Mouse (Mus musculus): Measurements from ENCODE around the gene Krt32.

Krt32 gene

GRCm38 (mm10) chr11:100087861-100088260, at the start of gene Krt32:
Krt32 (minus strand) TSS chr11:100088226.
- no peak for DNase-seq

DNA sequence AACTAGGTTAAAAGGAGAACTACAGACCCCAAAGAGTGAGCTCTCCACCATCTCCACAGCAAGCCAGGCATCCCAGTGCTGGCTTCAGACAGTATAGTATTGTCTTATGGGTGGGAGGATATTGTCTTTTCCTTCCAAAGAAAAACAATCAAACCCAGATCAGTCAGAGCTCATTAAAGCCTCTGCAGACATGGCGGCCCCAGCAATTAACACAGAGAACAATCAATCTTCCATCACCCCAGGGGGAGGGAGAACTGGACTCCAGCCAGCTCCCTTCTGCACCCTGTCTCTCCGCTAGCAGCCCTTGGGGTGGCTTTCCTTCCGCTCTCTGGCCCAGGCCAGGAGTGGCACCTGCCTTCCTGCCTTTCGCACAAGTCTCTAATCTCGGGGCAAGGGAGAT, 49.7 kb upstream of the Krt32 start:
- no peak for DNase-seq

DNA sequence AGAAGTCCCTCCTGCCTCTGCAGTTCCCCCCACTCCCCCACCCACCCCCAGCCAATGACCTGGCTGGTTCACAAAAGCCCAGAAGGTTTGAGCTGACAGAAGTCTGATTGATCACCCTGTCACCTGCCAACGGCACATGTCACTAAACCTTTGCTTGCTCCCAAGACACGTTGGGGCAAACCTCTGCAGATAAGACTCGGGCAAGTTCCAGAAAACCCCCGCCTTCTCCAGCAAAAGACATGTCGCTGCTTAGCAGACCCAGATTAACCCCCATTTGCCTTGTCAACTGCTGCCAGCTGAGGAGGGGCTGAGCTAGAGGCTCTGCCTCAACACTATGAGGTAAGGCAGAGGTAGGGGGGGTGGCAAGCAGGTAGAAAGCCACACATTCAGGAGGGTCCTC, 48.5 kb upstream of the Krt32 start:
- DNase-seq = no peak

- no peak for DNase-seq
Measured at GRCm38 (mm10) chr11:100135731-100136130, 47.7 kb upstream of the Krt32 start, which contains the start of gene Krt15. Krt15 (minus strand) TSS chr11:100135928.

DNA sequence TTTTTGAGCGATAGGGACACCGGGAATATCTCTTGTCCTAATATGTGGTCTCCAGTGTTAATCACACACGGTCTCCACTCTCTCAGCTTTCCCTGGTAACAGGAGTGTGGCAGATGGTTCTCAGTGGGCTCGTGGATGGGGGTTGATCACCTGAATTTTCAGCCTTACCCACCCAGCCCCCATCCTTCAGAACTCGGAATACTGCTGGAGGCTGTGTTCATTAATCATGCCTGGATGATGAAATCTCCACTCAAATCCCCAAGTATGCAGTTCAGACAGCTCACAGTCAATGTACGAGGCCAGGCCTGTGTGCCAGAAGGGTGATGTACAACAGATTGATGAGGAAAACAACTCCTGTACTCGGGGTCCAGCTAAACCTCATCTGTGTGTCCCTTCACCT, 36.9 kb upstream of the Krt32 start:
- no peak for DNase-seq

DNA sequence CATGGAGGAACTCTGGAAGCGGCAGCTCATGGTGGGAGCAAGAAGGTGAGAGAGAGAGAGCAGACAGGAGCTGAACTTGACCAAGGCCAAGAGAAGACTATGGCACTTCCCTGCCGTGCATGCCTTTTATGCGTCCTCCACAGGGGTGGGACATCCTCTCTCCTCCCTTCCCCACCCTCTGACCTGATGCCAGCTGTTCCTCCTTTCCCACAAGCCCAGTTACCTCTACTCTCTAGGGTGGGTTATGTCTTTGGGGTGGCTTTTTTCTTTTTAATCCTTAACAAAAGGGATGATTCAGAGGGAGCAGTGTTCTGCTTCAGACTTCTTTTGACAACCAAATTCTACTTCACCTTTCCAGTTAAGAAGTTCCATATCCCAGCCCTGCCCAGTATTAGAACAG, 33.4 kb upstream of the Krt32 start, which contains the start of gene Krt13:
Gene Krt13 (minus strand): TSS at position 101 of the 400 bp plus-strand sequence.
- DNase-seq = no peak

DNA sequence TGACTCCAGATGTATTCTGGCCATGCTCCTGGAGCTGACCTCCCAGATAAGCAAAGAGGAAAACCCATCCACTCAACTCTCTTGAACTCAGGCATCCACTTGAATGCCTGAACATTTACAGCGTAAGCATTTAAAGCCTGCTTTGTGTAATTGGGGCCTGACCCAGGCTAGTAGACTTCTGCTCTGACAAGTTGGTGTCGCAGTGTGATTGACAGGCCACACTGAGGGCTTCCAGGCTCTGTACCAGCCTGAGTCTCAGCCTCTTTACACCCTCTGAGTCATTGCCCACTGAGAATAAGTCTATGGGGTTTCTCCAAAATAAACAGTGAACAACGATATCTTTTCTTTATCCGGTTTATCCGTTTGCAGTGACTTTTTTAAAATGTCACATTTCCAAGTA, 32.3 kb upstream of the Krt32 start:
- DNase-seq = no peak

- DNase-seq = no peak
Measured at GRCm38 (mm10) chr11:100113742-100114029, 25.7 kb upstream of the Krt32 start.

DNA sequence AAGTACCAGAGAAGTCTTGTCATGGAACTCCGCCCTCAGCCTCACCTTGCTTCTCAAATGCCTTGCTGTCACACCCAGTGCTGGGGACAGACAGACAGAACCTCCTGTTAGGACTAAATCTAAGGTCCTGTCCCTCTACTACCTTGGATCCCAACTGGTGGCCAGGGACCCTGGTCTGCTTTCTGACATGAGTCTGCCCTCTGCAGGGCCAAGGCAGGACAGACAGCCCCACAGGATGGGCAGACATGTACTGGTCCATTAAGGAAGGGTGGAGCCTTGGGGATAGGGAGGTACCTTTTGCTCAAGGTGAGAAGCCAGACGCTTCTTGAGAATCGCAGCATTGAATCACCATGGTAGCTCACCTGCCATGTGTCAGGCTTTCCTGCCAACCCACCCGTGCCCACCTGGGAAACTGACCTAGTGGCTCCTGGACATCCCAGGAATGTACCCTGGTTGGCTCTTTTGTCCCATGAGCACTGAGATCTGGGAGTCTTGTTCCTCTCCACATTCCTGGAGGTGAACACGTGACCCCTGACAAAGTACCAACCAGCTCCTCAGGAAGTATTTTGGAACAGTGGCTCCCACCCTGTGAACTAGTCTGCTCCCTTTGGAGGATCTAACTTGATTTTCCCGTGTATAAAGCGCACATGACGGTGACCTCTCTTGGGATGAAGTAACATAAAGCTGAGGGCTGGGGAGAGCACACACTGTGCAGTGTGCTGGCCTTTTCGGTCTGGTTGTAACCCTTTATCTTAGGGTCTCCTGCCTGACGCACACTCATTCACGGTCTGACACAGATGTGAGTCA, 25.1 kb upstream of the Krt32 start:
- DNase-seq = no peak

GRCm38 (mm10) chr11:100105576-100106122, 17.6 kb upstream of the Krt32 start, which contains the start of gene Krt36:
Krt36 (minus strand) TSS chr11:100105626.
- no peak for DNase-seq

DNA sequence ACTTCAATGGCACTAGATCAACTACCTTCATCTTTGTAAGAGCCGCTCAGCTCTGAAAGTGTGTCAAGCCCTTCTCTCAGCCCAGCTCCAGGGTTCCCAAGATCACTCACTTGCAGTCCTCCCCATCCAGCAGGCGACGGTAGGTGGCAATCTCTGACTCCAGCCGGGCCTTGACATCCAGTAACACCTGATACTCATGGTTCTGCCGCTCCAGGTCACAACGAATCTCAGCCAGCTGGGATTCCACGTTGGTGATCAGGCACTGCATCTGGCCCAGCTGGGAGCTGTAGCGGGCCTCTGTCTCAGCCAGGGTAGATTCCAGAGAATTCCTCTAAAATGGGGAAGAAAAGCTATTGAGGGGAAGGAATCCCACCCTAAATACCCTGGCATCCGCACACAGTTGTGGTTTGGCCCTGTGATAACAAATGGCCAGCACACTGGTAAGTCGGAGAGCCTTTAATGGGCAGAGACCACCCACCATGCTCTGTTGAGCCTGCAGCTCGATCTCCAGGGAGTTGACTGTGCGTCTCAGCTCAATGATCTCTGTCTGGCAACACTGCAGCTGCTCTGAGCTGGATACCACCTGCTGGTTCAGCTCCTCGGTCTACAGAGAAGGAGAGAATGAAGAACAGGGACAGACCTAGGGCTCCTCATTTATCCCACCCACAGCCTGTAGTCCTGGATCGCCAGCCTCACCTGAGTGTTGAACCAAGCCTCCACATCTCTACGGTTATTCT, 14.8 kb upstream of the Krt32 start:
- DNase-seq = no peak

GRCm38 (mm10) chr11:100100391-100100790, 12.4 kb upstream of the Krt32 start:
- DNase-seq = no peak

- DNase-seq = no peak
Measured at GRCm38 (mm10) chr11:100097819-100098218, 9.8 kb upstream of the Krt32 start.

GRCm38 (mm10) chr11:100096141-100096540, 8.1 kb upstream of the Krt32 start, which contains the start of gene Krt35:
Krt35 (minus strand) TSS chr11:100096241.
- DNase-seq = no peak

DNA sequence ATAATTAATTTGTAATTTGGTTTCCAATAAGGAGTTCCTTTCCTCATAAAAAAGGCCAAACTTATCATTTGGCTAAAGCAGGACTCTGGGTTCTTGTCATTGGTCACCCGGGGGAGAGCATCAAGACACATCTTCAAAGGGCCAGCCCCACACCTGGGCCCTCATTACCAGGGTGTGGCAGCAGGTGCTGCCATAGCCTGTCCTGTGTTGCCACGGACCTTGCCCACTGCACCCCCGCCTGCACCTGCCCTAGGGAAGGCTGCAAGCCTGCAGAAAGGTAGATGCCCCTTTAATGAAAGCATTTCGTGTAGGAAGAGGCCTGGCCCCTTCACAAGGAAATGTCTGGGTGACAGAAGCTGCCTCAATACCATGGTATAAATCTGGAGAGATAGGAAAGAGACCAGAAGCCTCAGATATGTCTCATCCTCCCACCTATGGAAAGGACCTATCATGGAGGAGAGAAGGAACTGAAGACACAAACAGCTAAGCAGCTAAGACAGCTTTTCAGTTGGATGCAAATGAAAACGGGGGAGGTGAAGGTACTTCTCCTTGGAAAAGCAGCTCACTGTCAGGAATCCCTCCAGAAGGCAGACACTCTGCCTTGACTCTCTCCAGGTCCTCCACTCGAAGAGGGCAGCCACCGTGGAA, 476 bp upstream of the Krt32 start:
- no peak for DNase-seq

DNA sequence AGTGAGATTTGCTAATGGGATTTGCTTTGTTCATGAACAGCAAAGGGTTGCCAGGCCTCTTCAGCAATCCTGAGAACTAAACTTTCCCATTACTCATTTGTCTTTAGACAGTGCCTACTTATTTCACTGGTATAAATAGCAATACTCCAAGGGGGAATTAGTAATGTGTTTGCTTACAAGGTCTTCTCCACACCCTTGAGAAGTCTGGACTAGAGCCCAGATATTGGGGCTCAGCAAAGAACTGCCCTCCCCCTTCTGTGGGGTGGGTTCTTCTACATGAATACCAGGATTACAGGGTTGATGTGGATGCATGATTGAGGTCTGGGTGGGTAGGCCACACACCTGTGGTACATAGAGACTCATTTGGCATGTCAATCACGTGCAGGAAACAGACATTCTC, 14.2 kb downstream of the Krt32 start:
- no peak for DNase-seq

DNA sequence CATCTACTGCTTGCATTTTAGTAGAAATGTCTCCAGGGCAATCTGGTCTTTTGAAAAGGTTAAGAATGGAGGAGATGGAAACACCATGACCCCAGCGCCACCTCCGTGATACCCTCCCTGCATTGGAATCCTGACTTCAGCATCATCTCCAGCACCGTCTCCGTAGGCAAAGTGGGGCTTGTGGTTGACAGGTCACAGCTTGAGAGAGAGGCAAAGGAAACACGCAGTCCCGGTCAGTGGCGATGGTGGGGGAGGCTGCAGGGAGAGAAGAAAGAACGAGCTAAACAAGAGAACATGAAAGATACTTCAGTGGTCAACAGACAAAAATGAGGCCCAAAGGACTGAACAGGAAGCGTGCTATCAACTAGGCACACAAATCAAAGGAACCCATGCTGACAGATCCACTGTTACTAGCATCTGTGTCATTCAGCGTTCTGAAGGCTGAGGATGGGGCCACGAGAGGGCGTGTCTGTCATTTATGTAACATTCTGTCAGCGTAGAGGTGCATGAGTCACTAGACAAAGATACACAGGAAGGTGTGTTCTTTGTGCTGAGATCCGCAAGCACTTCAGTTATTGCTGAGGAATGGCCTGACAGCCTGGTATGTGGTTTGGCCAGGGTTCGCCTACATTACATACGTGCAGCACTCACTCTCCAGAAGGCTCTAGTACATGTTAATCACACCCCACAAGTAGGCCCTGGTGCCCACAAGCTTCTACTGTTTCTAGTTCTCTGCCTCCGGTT, 20.6 kb downstream of the Krt32 start:
- no peak for DNase-seq

DNA sequence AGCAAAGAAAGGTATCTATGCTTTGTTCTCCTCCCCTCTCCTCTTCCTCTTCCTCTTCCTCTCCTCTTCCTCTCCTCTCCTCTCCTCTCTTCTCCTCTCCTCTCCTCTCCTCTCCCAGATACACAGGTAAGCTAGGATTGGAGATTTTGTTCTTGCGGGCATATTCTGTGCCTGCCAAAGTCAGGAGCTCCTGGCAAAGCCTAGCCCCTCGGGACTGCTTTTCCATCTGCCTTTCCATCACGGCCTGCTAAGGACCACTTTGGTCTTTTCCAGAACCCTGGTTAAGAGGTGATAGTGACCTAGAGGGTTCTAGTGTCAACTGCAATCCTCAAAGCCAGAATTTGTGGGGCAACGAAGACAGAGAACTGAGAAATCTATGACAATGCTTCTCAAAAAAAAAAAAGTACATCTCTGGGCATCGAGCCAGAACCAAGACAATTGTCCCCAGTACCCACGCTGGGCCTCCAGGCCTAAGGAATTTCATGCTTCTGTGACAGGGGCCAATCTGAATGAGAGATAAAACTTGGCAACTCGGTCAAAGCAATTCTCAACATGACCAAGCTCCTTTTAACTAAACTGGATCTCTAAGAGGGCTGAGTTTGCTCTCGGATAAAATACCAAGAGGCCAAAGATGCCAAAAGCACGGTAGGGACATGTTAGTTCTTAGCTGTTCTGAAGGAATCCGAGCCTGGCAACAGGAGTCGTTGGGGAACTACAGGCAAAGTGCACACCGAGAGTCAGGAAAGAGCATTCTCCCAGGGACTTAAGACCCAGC, 21.6 kb downstream of the Krt32 start:
- peak; percentile 7 for DNase-seq

- no peak for DNase-seq
Measured at GRCm38 (mm10) chr11:100058875-100059274, 29.2 kb downstream of the Krt32 start.

DNA sequence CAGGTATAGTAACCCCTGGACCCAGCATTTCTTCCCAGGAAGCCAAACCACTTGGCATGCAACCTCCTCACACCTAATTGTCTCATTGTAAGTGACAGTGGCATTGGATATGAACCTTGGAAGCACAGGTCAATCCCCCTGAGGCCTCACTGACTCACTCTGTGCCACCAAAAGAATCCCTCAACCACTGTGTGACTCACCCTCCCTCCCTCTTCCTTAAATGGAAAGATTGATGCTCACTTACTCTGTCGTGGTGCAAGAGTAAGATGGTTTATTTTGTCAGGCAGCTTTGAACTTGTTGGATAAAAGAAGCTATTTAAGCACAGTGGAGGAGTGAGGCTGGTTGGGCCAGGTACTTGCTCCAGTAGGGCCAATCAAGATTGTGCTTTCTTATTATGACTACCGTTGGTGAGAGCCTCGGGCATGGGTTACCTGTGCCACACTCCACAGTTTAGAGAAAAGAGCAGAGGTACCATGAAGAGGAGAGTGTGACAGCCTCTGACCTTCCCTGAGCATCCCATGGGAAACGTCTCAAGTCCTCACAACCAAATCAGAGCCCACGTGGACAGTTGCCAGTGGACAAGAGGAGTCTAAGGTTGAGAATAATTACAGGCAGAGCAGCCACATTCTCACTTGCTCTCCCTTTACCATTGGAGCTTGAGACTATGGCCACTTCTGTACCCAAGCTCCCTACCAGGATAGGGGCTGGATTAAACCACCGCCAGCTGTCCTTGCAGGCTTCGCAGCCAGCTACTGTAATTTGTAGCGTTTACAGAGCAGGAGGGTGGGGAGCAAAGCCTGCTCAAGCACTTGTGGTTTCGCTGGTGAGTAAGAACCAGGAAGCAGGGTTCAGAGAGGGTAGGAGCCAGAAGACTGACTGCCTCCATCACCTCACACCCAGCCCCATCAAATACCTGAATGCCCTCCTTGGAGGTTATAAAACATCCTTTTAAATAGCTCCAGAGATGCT, 32.1 kb downstream of the Krt32 start:
- no peak for DNase-seq

DNA sequence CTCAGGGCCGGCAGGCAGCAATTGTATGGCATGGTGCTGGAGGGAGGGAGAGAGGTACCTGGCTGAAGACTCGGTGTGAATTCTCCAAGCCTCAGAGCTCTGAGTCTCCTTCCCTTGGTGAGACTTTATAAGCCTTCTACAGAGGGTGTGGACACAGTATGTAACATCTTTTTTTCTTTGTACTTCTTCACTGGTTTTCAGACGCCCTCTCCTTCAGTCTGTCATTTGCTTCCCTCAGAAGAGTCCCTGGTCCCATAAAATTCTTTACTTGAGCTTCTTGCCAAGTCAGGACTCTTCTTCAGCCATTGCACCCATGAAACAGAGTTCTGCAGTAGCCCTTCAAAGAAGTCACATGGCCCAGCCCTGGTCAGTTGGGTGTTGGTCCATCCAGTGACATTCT, 37.6 kb downstream of the Krt32 start, which contains the start of gene Krt31:
Gene Krt31 (minus strand): TSS at position 101 of the 400 bp plus-strand sequence.
- DNase-seq = no peak
